Mouse (Mus musculus): ENCODE measurements at regions not wholly inside any gene's neighbourhood (a gene's known extent, or its start where the extent isn't known, plus 50 kb on each side); places are given as distances from the start of the nearest gene placed in this dataset.
A peak's percentile ranks its signal among the peaks of the same experiment; 100 is the strongest.

DNA sequence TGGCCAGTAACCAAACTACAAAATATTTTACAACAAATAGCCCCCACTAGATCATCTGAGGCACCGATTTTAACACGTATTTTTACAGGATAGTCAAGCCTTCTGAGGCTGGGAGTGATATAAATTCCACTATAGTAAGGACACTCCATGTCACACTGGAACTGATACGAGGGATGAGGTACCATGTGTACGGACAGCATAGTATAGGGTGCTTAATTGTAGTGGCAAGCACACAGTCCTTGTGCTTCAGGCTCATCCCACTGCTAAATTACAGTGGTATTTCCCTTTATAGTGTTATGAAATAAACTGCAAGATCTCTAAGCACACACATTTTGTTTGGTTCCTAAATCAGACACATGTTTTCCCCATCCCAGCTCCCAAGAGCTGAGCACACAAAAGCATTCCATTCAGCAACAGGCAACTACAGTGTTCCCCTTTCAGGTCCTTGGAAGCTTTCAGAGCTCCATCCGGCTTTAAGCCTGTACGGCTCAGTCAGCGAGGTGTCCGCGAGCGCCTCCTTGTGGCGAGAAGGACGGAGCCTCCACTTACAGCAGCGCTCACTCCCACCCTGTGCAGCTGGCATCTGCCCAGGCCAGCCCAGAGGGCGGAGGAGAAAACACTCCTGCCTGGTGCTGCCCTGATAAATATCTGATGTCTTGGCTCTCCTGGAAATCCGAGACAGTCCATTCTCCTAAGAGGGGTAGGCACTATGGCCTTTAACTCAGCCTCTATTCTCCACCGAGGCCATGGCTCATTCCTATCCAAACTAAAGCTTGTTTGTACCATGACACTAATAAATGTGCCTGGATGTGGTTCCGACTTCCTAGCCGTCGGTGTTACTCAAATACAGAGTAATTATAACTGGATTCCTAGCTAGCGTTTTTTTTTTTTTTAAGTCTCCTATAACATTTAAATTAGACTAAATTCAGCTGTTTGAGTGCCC is 348.3 kb upstream of the G2e3 start:
- Histone ChIP-seq H3K4me3 (ENCODE audit: low read depth, low read length) (no peak overlapping the region), H3K9ac (ENCODE audit: low read length) (no peak overlapping the region), H3K36me3 (ENCODE audit: control insufficient read depth, insufficient read depth, low read length) (no peaks in the 10 kb centered on the region), H3K27ac (replicated peaks; ENCODE audit: low read depth, low read length) (no peak overlapping the region), H3K27me3 (ENCODE audit: control insufficient read depth, insufficient read depth, low read length) (no peaks in the 10 kb centered on the region), H3K9me3 (ENCODE audit: control insufficient read depth, low read length) (no peaks in the 10 kb centered on the region), H3K4me1 (ENCODE audit: control insufficient read depth, insufficient read depth, low read length) (peaks cover 8% of the 10 kb centered on the region; the same call in 1 of the 2 replicates), H3K4me2 (ENCODE audit: low read depth, severe bottlenecking) (no peak overlapping the region)
- DNase-seq (ENCODE audit: low spot score) (peak; percentile 93), ATAC-seq (ENCODE audit: insufficient number of reproducible peaks, low FRiP score, low TSS enrichment, low read depth) (peak; percentile 92)
- 30% methylated on average over 20 of the region's 20 CpGs for WGBS

DNA sequence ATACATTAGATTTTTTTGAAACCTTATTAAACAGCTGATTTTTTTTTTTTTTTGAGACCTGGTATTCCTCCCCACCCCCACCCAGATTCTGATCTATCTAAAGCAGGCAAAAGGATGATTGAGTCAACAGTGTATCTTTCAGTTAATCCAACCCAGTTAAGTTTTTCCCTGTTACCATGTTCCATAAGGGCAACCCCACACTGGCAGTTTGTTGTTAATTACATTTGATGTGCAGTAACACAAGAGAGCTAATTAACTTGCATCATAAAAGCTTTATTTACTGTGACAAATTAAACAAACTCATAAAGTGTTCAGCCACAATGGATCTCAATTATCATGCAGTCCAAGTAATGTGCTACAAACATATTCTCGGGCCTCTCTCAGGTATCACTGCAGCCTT is 346.8 kb upstream of the Prkd1 start:
- no peak for DNase-seq (ENCODE audit: low spot score)
- ATAC-seq (ENCODE audit: insufficient number of reproducible peaks, low FRiP score, low TSS enrichment, low read depth), result no peak

DNA sequence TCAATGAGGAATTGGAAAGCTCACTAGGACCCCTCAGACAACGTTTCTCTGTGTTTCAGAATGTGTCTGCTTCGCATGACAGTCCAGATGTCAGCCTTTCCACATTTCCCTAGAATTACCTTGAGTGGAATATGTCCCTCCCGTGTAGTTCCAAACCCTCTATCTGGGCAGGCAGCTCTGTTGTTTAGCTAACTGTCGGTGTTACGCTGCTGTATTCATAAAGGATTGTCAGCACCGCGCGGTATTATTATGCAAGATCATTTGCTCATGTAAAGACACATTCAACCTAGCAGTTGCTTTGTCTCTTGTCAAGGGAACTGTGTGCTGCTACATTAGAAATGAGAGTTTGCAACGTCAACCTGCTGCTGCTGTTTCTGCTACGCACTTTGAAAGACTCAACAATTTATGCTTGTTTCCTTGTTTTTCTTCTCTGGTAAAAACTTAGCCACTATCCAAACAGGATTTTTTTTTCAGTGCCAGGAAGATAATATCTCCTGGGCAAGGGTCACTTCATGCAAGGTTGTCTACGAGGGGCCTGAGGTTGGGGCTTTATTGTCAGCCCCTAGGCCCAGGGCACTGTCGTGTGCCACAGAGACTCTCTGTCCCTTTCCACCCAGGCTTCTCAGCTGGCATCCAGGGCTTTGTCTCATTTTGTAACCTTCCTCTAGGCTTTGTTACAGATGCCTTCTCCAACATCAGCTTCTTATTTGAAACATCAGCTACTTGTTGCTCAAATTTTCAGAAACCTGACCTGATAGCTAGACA is 340.8 kb upstream of the Prkd1 start:
- H3K4me3 ChIP-seq (ENCODE audit: low read depth, low read length), result no peak overlapping the region
- H3K27ac ChIP-seq (replicated peaks; ENCODE audit: low read depth, low read length), result no peak overlapping the region
- 87% methylated on average over 12 of the region's 12 CpGs for WGBS
- H3K36me3 ChIP-seq (ENCODE audit: control insufficient read depth, insufficient read depth, low read length), result no peaks in the 10 kb centered on the region
- H3K27me3 ChIP-seq (ENCODE audit: control insufficient read depth, insufficient read depth, low read length), result no peaks in the 10 kb centered on the region
- H3K9me3 ChIP-seq (ENCODE audit: control insufficient read depth, low read length), result no peaks in the 10 kb centered on the region
- DNase-seq (ENCODE audit: low spot score), result no peak
- no peak for ATAC-seq (ENCODE audit: insufficient number of reproducible peaks, low FRiP score, low TSS enrichment, low read depth)
- no peak overlapping the region for H3K4me2 ChIP-seq (ENCODE audit: low read depth, severe bottlenecking)
- H3K9ac ChIP-seq (ENCODE audit: low read length), result no peak overlapping the region
- H3K4me1 ChIP-seq (ENCODE audit: control insufficient read depth, insufficient read depth, low read length), result no peaks in the 10 kb centered on the region

More for the DNA sequence above, 346.8 kb upstream of the Prkd1 start:
- H3K4me1 ChIP-seq (ENCODE audit: control insufficient read depth, insufficient read depth, low read length), result no peaks in the 10 kb centered on the region
- H3K27ac ChIP-seq (replicated peaks; ENCODE audit: low read depth, low read length), result no peak overlapping the region
- H3K9ac ChIP-seq (ENCODE audit: low read length), result no peak overlapping the region
- no peak overlapping the region for H3K4me3 ChIP-seq (ENCODE audit: low read depth, low read length)
- no peaks in the 10 kb centered on the region for H3K9me3 ChIP-seq (ENCODE audit: control insufficient read depth, low read length)
- 51% methylated on average over 1 of the region's 1 CpGs for WGBS
- no peaks in the 10 kb centered on the region for H3K36me3 ChIP-seq (ENCODE audit: control insufficient read depth, insufficient read depth, low read length)
- no peaks in the 10 kb centered on the region for H3K27me3 ChIP-seq (ENCODE audit: control insufficient read depth, insufficient read depth, low read length)
- H3K4me2 ChIP-seq (ENCODE audit: low read depth, severe bottlenecking), result no peak overlapping the region

DNA sequence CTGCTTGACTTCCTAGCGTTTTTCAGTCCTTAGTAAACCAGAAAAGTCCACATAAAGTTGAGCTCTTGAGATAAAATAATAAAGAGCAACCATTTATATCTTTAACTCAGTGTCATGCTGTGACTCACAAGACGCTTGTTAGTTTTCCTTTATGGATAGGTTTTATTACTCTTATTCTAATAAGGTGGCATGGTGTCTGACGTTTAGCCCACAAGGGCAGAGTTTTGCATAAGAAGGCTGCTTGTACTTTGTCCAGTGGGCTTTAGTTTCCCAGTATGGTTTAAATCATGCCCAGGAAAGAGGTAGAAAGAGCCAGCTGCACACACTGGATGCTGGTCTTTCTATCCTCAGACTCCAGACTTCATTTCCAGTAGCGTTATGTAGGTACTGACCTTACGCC is 332.4 kb upstream of the Prkd1 start:
- Histone ChIP-seq H3K36me3 (ENCODE audit: control insufficient read depth, insufficient read depth, low read length) (no peaks in the 10 kb centered on the region), H3K9ac (ENCODE audit: low read length) (no peak overlapping the region), H3K27ac (replicated peaks; ENCODE audit: low read depth, low read length) (no peak overlapping the region), H3K4me3 (ENCODE audit: low read depth, low read length) (no peak overlapping the region), H3K9me3 (ENCODE audit: control insufficient read depth, low read length) (no peaks in the 10 kb centered on the region), H3K4me1 (ENCODE audit: control insufficient read depth, insufficient read depth, low read length) (no peaks in the 10 kb centered on the region), H3K27me3 (ENCODE audit: control insufficient read depth, insufficient read depth, low read length) (no peaks in the 10 kb centered on the region), H3K4me2 (ENCODE audit: low read depth, severe bottlenecking) (no peak overlapping the region)
- WGBS, result 75% methylated on average over 5 of the region's 5 CpGs
- no peak for DNase-seq (ENCODE audit: low spot score)
- no peak for ATAC-seq (ENCODE audit: insufficient number of reproducible peaks, low FRiP score, low TSS enrichment, low read depth)

DNA sequence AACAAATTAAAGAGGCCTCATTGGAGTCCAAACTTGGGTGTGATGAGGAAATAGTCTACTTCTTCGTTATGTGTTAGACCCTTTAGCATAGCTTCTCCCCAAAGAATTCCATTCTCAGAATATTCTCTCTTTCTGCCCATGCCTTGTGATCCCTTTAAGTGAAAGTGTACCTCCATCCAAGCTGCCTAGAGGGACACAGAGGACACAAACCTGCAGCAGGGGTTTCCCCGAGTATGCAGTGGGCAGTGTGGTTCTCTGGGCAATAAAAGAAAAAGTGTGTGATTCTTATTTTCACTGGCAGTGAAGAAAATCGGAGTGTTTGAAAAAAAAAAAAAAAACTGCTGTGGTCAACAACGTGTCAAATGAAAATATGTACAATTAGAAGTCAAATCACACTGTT is 331.9 kb upstream of the Prkd1 start:
- ATAC-seq (ENCODE audit: insufficient number of reproducible peaks, low FRiP score, low TSS enrichment, low read depth) (no peak), DNase-seq (ENCODE audit: low spot score) (no peak)
- no peak overlapping the region for H3K4me3 ChIP-seq (ENCODE audit: low read depth, low read length)
- no peak overlapping the region for H3K27ac ChIP-seq (replicated peaks; ENCODE audit: low read depth, low read length)
- no peaks in the 10 kb centered on the region for H3K9me3 ChIP-seq (ENCODE audit: control insufficient read depth, low read length)
- no peaks in the 10 kb centered on the region for H3K27me3 ChIP-seq (ENCODE audit: control insufficient read depth, insufficient read depth, low read length)
- H3K9ac ChIP-seq (ENCODE audit: low read length), result no peak overlapping the region
- H3K4me2 ChIP-seq (ENCODE audit: low read depth, severe bottlenecking), result no peak overlapping the region
- 75% methylated on average over 4 of the region's 4 CpGs for WGBS
- H3K36me3 ChIP-seq (ENCODE audit: control insufficient read depth, insufficient read depth, low read length), result no peaks in the 10 kb centered on the region
- H3K4me1 ChIP-seq (ENCODE audit: control insufficient read depth, insufficient read depth, low read length), result no peaks in the 10 kb centered on the region

DNA sequence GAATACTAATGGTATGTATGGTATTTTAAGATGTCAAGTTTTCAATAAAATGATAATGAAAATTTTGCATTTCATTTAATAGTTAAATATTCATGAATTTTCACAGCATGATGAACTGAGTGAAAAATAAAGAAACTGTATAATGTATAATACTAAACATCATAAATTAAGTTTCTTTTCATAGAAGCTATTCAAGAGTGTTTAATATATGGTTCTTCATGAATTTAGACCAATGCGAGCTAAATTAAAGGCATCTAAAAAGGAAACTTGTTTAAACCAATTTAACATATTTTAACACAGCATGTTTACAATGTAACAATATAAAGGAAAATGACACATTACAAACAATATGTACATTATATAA is 321.8 kb upstream of the Prkd1 start:
- DNase-seq (ENCODE audit: low spot score), result no peak
- no peak for ATAC-seq (ENCODE audit: insufficient number of reproducible peaks, low FRiP score, low TSS enrichment, low read depth)
- Histone ChIP-seq H3K4me2 (ENCODE audit: low read depth, severe bottlenecking) (no peak overlapping the region), H3K36me3 (ENCODE audit: control insufficient read depth, insufficient read depth, low read length) (no peaks in the 10 kb centered on the region), H3K9me3 (ENCODE audit: control insufficient read depth, low read length) (no peaks in the 10 kb centered on the region), H3K9ac (ENCODE audit: low read length) (no peak overlapping the region), H3K27me3 (ENCODE audit: control insufficient read depth, insufficient read depth, low read length) (no peaks in the 10 kb centered on the region), H3K27ac (replicated peaks; ENCODE audit: low read depth, low read length) (no peak overlapping the region), H3K4me1 (ENCODE audit: control insufficient read depth, insufficient read depth, low read length) (peaks cover 3% of the 10 kb centered on the region; the same call in 1 of the 2 replicates), H3K4me3 (ENCODE audit: low read depth, low read length) (no peak overlapping the region)
- WGBS, result 98% methylated on average over 1 of the region's 1 CpGs

DNA sequence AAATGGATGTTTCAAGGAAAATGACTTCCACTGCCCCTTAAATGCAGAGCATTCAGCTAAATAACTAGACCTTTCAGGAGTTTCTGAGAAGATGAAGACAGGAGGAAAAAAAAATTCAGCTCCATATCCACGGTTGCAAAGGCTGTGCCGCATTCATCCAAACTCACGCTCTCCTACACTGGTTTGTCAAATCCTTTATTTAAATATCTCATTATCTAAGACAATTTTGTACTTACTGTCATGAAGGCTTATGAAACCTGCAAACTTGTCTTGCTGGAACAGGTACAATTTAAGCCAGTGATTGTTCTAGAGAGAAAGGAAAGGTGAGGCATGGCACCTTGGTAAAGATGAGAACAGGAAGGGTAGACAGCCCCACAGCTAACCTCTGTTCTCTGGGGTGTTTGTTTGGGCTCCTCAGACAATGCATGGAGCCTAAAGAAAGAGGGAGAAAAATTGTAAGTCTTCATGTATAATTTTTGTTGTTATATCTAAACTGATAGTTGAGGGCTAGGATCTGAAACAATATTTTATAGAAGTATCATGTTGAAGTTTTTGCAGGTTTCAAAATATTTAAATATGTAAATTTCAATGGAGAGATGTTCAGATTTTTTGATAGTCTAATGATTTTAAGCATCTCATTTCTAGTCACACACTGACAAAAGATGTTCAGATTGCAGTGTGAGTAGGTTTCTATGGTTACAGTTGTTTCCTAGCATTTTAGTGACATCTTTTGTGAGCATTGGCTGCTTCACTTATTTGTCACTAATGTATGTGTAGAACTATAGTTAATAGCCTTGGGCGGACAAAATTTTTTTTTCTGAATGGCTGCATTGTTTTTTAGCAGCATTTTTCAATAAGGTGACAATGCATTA is 321.2 kb upstream of the Prkd1 start:
- Histone ChIP-seq H3K4me3 (ENCODE audit: low read depth, low read length) (no peak overlapping the region), H3K9ac (ENCODE audit: low read length) (no peak overlapping the region), H3K27ac (replicated peaks; ENCODE audit: low read depth, low read length) (no peak overlapping the region), H3K36me3 (ENCODE audit: control insufficient read depth, insufficient read depth, low read length) (no peaks in the 10 kb centered on the region), H3K4me2 (ENCODE audit: low read depth, severe bottlenecking) (no peak overlapping the region), H3K4me1 (ENCODE audit: control insufficient read depth, insufficient read depth, low read length) (peaks cover 3% of the 10 kb centered on the region; the same call in 1 of the 2 replicates), H3K9me3 (ENCODE audit: control insufficient read depth, low read length) (no peaks in the 10 kb centered on the region), H3K27me3 (ENCODE audit: control insufficient read depth, insufficient read depth, low read length) (no peaks in the 10 kb centered on the region)
- ATAC-seq (ENCODE audit: insufficient number of reproducible peaks, low FRiP score, low TSS enrichment, low read depth), result no peak
- DNase-seq (ENCODE audit: low spot score), result no peak
- WGBS, result 92% methylated on average over 4 of the region's 4 CpGs

DNA sequence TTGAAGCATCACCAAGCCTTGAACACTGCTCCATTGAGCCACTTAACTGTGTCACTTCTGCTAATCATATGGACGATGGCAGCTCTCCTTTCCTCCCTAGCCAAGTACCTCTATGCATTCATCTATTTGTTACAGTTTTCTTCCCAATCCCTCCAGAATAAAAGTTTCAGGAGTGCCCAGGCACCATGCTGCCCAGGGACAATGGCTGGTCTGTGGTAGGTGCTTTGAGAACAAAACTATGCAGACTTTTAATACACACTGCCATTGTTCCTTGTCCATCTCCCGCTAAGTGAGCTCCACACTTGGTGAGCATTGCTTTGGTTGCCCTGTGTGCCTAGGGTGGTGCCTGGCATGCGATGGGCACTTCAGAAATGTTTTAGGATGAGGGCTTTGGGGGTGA is 320.5 kb upstream of the Prkd1 start:
- no peak for DNase-seq (ENCODE audit: low spot score)
- Histone ChIP-seq H3K4me1 (ENCODE audit: control insufficient read depth, insufficient read depth, low read length) (peaks cover 3% of the 10 kb centered on the region; the same call in 1 of the 2 replicates), H3K4me3 (ENCODE audit: low read depth, low read length) (no peak overlapping the region), H3K4me2 (ENCODE audit: low read depth, severe bottlenecking) (no peak overlapping the region), H3K9me3 (ENCODE audit: control insufficient read depth, low read length) (no peaks in the 10 kb centered on the region), H3K27ac (replicated peaks; ENCODE audit: low read depth, low read length) (no peak overlapping the region), H3K27me3 (ENCODE audit: control insufficient read depth, insufficient read depth, low read length) (no peaks in the 10 kb centered on the region), H3K9ac (ENCODE audit: low read length) (no peak overlapping the region), H3K36me3 (ENCODE audit: control insufficient read depth, insufficient read depth, low read length) (no peaks in the 10 kb centered on the region)
- ATAC-seq (ENCODE audit: insufficient number of reproducible peaks, low FRiP score, low TSS enrichment, low read depth), result no peak
- WGBS, result 84% methylated on average over 3 of the region's 3 CpGs

All from limb, embryonic 11.5 days (tissue).